Mouse (Mus musculus) skeletal muscle tissue, postnatal 0 days (tissue): Measurements from ENCODE around the gene Eml4. TPM values are rescaled to one million over a fixed set of nuclear protein-coding genes. Genes with fewer than 3 reads are reported as not detected.

ENCODE experiments used
- polyA plus RNA-seq: library from polyadenylated mRNA; unstranded; fragments of >200 nt; fragmentation: Nextera tagmentation; extraction: Ambion mirVana; gene quantifications from 2 replicates; pipeline ENCODE4 v1.2.1, GENCODE M21; 2015

The Eml4 gene
- 4.1 and 4.8 TPM in 2 replicates for polyA plus RNA-seq

GRCm38 (mm10) chr17:83350379-83351091, at the start of gene Eml4:
TSS of gene Eml4 (plus strand) at chr17:83350931.

GRCm38 (mm10) chr17:83517280-83518015, 166.7 kb downstream of the Eml4 start, which contains the start of gene Cox7a2l:
TSS of gene Cox7a2l (minus strand) at chr17:83517330.

Other genes with a start within 250 kb of the Eml4 start
- gene Pkdcc, start 135.6 kb upstream of the Eml4 start, polyA plus RNA-seq = 6.9 and 8.6 TPM in 2 replicates
- gene Cox7a2l, start 166.4 kb downstream of the Eml4 start, polyA plus RNA-seq = 182 and 188 TPM in 2 replicates